Mouse (Mus musculus) CH12.LX (cell line): ENCODE measurements around the gene Ppih. TPM values are rescaled to one million over a fixed set of nuclear protein-coding genes. Genes with fewer than 3 reads are reported as not detected.

Experiments used
- DNase-seq: peaks from one replicate; pipeline ENCODE4 v3.0.0-alpha.2; 2013; ENCODE audit errors: extremely low read depth
- H3K27ac ChIP-seq: 2 replicates; pipeline ENCODE4 v1.5.1; 2012; ENCODE audit warnings: low read depth, mild to moderate bottlenecking, control low read depth, moderate library complexity; ENCODE audit not compliant: insufficient read depth
- H3K27me3 ChIP-seq: replicated peaks from 2 replicates; pipeline ENCODE3; 2012; ENCODE audit warnings: inconsistent platforms
- H3K36me3 ChIP-seq, 2 experiments: replicated peaks in 1 of 2; 2 replicates each; pipeline versions ENCODE3 to v1.6.1; 2012; ENCODE audit warnings: inconsistent platforms in 1 of 2, low read length in 1 of 2, mild to moderate bottlenecking in 1 of 2, mixed read lengths in 1 of 2, moderate library complexity in 1 of 2; ENCODE audit not compliant: control insufficient read depth in 1 of 2, insufficient read depth in 1 of 2
- H3K4me1 ChIP-seq, 2 experiments: 2 replicates each; pipeline ENCODE4 v1.6.1; 2012; ENCODE audit warnings: inconsistent platforms in 1 of 2, moderate library complexity in 1 of 2; ENCODE audit not compliant: insufficient read depth in 2 of 2, control insufficient read depth in 1 of 2
- H3K4me2 ChIP-seq: 2 replicates; pipeline ENCODE4 v1.6.1; 2012; ENCODE audit warnings: low read depth, mild to moderate bottlenecking, control low read depth; ENCODE audit not compliant: poor library complexity, insufficient read depth, severe bottlenecking
- H3K4me3 ChIP-seq, 3 experiments: fragments of 150-350 bp in 1 of 3; sonication (generic) in 1 of 3; replicated peaks in 1 of 3; 2 replicates each; pipeline versions ENCODE3 to v1.5.1; 2011 to 2012; ENCODE audit warnings: low read depth in 2 of 3, low read length in 2 of 3, mild to moderate bottlenecking in 2 of 3, moderate library complexity in 2 of 3, control low read depth in 1 of 3, improper control_type of control experiment in 1 of 3, inconsistent platforms in 1 of 3, mixed read lengths in 1 of 3; ENCODE audit not compliant: poor library complexity in 1 of 3
- H3K79me2 ChIP-seq: replicated peaks from 2 replicates; pipeline ENCODE4 v1.6.1; 2012; ENCODE audit warnings: mild to moderate bottlenecking, moderate library complexity; ENCODE audit not compliant: control insufficient read depth, poor library complexity, insufficient read depth, severe bottlenecking; ENCODE audit errors: extremely low read depth
- H3K9ac ChIP-seq: 2 replicates; pipeline ENCODE4 v1.6.1; 2012; ENCODE audit warnings: low read depth, mild to moderate bottlenecking, control low read depth, moderate library complexity; ENCODE audit not compliant: insufficient read depth
- H3K9me3 ChIP-seq: replicated peaks from 2 replicates; pipeline ENCODE3; 2012; ENCODE audit warnings: low read length, inconsistent platforms, mixed read lengths
- CHD1 ChIP-seq: IDR thresholded peaks from 2 replicates; pipeline ENCODE4 v1.6.1; 2012; ENCODE audit warnings: low read depth, low read length, improper control_type of control experiment, inconsistent platforms
- CTCF ChIP-seq, 2 experiments: IDR thresholded peaks in 1 of 2; conservative IDR thresholded peaks in 1 of 2; 2 replicates each; pipeline ENCODE4 v1.5.1; 2011 to 2012; ENCODE audit warnings: low read depth in 2 of 2, low read length in 2 of 2, improper control_type of control experiment in 1 of 2, inconsistent platforms in 1 of 2, mild to moderate bottlenecking in 1 of 2, moderate library complexity in 1 of 2
- ELF1 ChIP-seq: IDR thresholded peaks from 2 replicates; pipeline ENCODE4 v1.6.1; 2014; ENCODE audit warnings: low read depth, mild to moderate bottlenecking, inconsistent platforms, low read length, improper control_type of control experiment
- EP300 ChIP-seq: IDR thresholded peaks from 2 replicates; pipeline ENCODE4 v1.6.1; 2011; ENCODE audit warnings: low read length, improper control_type of control experiment
- MYC ChIP-seq: IDR thresholded peaks from 2 replicates; pipeline ENCODE4 v1.6.1; 2011; ENCODE audit warnings: low read depth, mild to moderate bottlenecking, improper control_type of control experiment, low read length
- PAX5 ChIP-seq: IDR thresholded peaks from 2 replicates; pipeline ENCODE4 v1.6.1; 2012; ENCODE audit warnings: low read length, inconsistent platforms, mixed read lengths
- POLR2A ChIP-seq: IDR thresholded peaks from 2 replicates; pipeline ENCODE4 v1.6.1; 2011; ENCODE audit warnings: low read depth, mild to moderate bottlenecking, improper control_type of control experiment, low read length
- POLR2AphosphoS2 ChIP-seq: IDR thresholded peaks from 2 replicates; pipeline ENCODE4 v1.6.1; 2011; ENCODE audit warnings: low read depth, low read length, improper control_type of control experiment
- RCOR1 ChIP-seq: conservative IDR thresholded peaks from 2 replicates; pipeline ENCODE4 v1.6.1; 2012; ENCODE audit warnings: low read depth, mild to moderate bottlenecking, inconsistent platforms, low read length, improper control_type of control experiment
- SIN3A ChIP-seq: IDR thresholded peaks from 2 replicates; pipeline ENCODE4 v1.6.1; 2012; ENCODE audit warnings: low read length, improper control_type of control experiment, inconsistent platforms
- TBP ChIP-seq: conservative IDR thresholded peaks from 2 replicates; pipeline ENCODE4 v1.6.1; 2011; ENCODE audit warnings: low read depth, low read length, improper control_type of control experiment
- USF2 ChIP-seq: conservative IDR thresholded peaks from 2 replicates; pipeline ENCODE4 v1.6.1; 2011; ENCODE audit warnings: low read depth, low read length, improper control_type of control experiment
- dilution Hi-C: fragments of 300-500 bp; cut with MboI; formaldehyde crosslinking; loops from 2 replicates; pipeline ENCODE4 v1.14.3; 2020; ENCODE audit warnings: low sequenced_read_pairs; ENCODE audit not compliant: extremely low pct_unique_long_range_greater_than_20kb, extremely low pct_ligation_motif_present
- in situ Hi-C: fragments of 300-500 bp; cut with MboI; formaldehyde crosslinking; loops from 3 replicates; pipeline ENCODE4 v1.14.3; 2019; ENCODE audit warnings: low sequenced_read_pairs, low pct_ligation_motif_present, low pct_unique_long_range_greater_than_20kb, mixed read lengths
- polyA plus RNA-seq: library from polyadenylated mRNA; unstranded; fragments of >175 nt; gene quantifications from 2 replicates; pipeline ENCODE4 v1.2.1, GENCODE M21; 2012; ENCODE audit warnings: low read depth; ENCODE audit not compliant: insufficient read length
- total RNA-seq, 2 experiments: library from RNA; depleted of rRNA; stranded (reverse); fragments of 300-350 nt in 1 of 2; fragments of >200 nt in 1 of 2; gene quantifications; 2 replicates each; pipeline ENCODE4 v1.2.3; 2012 to 2014

The Ppih gene
- total and polyA plus RNA-seq, 3 experiments = 125 to 179 (median 132) TPM

- Histone ChIP-seq H3K4me3 (peak overlapping the region; percentile 83 to 95 (median 92)), H3K9ac (peak overlapping the region; percentile 93), H3K4me1 (peaks cover 4 to 50% of the 10 kb centered on the region in 2 experiments; a peak in 3 of 4 replicates), H3K4me2 (peak overlapping the region; percentile 96), H3K9me3 (no peaks in the 10 kb centered on the region), H3K27ac (peak overlapping the region; percentile 5), H3K27me3 (no peaks in the 10 kb centered on the region), H3K36me3 (peaks cover 9 to 44% of the 10 kb centered on the region in 2 experiments), H3K79me2 (peaks cover 62% of the 10 kb centered on the region)
- peak; percentile 56 for DNase-seq
- TF ChIP-seq PAX5 (no peak), RCOR1 (no peak), CHD1 (peak; percentile 70; the same call in 1 of the 2 replicates), USF2 (no peak), EP300 (no peak), TBP (no peak), POLR2AphosphoS2 (peak; percentile 68; the same call in 1 of the 2 replicates), POLR2A (peak; percentile 22; the same call in 1 of the 2 replicates), SIN3A (peak; percentile 80; the same call in 1 of the 2 replicates), MYC (peak; percentile 40; the same call in 1 of the 2 replicates)
- dilution Hi-C loops = no loop called here
- in situ Hi-C loops = no loop called here
These were observed 27.4 kb downstream of the Ppih start for GRCm38 (mm10) chr4:119292771-119293573.

GRCm38 (mm10) chr4:119291921-119292320, 28.4 kb downstream of the Ppih start:
- Histone ChIP-seq H3K4me1 (peaks cover 6 to 51% of the 10 kb centered on the region in 2 experiments; a peak in 3 of 4 replicates), H3K36me3 (peaks cover 17 to 55% of the 10 kb centered on the region in 2 experiments), H3K27me3 (no peaks in the 10 kb centered on the region), H3K9ac (peak overlapping the region; percentile 93), H3K9me3 (no peaks in the 10 kb centered on the region), H3K27ac (no peak overlapping the region), H3K4me3 (peak overlapping the region; percentile 83 to 95 (median 92)), H3K4me2 (peak overlapping the region; percentile 96), H3K79me2 (peaks cover 71% of the 10 kb centered on the region)
- dilution Hi-C loops (no loop called here), in situ Hi-C loops (no loop called here)
- no peak for DNase-seq
- TF ChIP-seq CTCF (conservative IDR thresholded peaks at IDR 0.05 in 1 of 2, IDR thresholded peaks at IDR 0.05 in 1 of 2; ENCODE audit: low read depth in 2 of 2, low read length in 2 of 2) (no peak), RCOR1 (no peak), CHD1 (0 out of 2 replicates have a peak, but pooled peaks have one; percentile 36)

- no peak for DNase-seq
- H3K4me3 ChIP-seq = no peak overlapping the region
- peaks cover 84% of the 10 kb centered on the region for H3K79me2 ChIP-seq
- no peak overlapping the region for H3K4me2 ChIP-seq
- TF ChIP-seq ELF1 (no peak), POLR2AphosphoS2 (peak; percentile 49)
- no peaks in the 10 kb centered on the region for H3K9me3 ChIP-seq
- in situ Hi-C loops = no loop called here
- peaks cover 62 to 92% of the 10 kb centered on the region in 2 experiments for H3K36me3 ChIP-seq
- no peaks in the 10 kb centered on the region for H3K27me3 ChIP-seq
- peaks cover 6 to 52% of the 10 kb centered on the region in 2 experiments; a peak in 3 of 4 replicates for H3K4me1 ChIP-seq
- dilution Hi-C loops = no loop called here
- no peak overlapping the region for H3K9ac ChIP-seq
- no peak overlapping the region for H3K27ac ChIP-seq
These were observed 35.0 kb downstream of the Ppih start for GRCm38 (mm10) chr4:119285336-119285735.
